Mouse (Mus musculus) fibroblast of lung, adult 2 months (primary cell): ENCODE measurements at regions not wholly inside any gene's neighbourhood (a gene's known extent, or its start where the extent isn't known, plus 50 kb on each side); places are given as distances from the start of the nearest gene placed in this dataset.
A peak's percentile ranks its signal among the peaks of the same experiment; 100 is the strongest.
"Not testable (repeated sequence)": the region's sequence is repeated elsewhere in the genome, so short reads cannot be mapped to it uniquely, and the experiment has no call there.

ENCODE experiments used
- DNase-seq: peaks from one replicate; pipeline ENCODE4 v3.0.0-alpha.2; 2011; ENCODE audit warnings: low read depth

DNA sequence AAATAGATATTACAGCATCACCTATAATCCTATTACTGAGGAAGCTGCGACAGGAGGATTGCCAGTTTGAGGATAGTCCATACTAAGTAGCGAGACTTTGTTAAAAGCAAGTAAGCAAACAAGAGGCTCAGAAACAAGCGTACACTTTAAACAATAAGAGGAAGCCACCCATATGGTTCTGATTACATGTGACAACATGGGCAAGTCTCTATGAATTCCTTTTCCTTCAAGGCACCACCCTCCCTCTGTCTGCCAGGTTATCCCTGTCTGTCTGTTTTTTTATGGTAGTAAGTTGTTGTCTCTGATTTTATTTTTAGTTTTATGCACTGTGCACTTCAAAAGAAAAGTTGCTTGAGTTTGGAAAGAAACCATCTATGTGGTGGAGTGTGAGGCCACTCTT is 76.8 kb upstream of the Tars start:
- DNase-seq: no peak

DNA sequence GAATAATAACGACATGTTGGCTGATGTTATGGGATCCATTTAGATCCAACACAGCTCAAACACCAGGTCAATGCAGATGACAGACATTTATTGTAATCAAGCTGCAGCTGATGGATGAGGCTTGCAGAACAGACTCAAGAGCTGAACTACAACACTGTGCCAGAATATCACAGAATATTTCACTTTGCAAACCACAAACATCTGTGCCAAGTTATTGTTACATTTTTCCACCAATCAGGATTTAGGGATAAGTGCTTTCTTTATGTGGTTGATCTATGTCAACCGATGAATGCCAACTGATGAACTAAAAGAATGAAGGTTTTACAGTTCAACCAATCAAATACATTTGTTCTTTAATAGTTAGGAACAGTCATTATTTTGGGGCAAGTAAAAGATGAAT is 63.9 kb upstream of the Tars start:
- no peak for DNase-seq

DNA sequence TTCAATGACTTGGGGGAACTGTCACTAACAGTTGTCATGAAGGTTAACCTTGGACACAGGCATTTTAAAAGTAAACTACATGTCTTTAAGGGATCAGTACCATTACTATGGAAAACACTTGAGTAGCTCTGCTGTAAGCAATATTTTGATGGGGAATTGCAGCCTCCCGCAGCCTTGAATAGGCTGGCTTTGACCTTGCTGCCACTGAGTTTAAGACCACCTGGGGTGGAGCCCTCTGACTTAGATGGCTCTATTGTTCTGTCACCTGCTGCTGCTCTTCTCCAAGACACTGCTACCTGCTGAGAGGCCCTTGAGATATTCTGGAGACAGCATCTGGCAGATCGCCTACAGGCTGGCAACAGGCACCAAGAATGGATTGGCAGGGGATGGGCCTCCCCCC is 62.1 kb upstream of the Tars start:
- DNase-seq: not testable (repeated sequence)

DNA sequence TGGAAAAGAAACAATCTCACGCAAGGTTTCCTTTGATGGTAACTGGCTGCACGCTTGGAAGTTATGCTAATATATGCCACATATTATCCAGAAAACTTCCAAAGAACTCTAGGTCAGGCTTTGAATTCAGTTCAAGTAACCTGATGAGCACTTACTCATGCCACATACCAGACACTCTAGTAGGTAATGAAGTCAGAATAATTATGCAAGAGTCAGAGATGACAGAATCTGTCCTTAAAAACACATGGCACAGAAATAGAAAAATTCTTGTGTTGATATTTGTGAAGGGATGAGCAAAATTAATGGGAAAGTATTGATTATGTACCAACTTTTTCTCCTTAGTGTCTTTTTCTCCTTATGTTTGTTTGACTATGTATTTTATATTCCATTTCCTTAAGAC is 59.8 kb upstream of the Tars start:
- DNase-seq: no peak

DNA sequence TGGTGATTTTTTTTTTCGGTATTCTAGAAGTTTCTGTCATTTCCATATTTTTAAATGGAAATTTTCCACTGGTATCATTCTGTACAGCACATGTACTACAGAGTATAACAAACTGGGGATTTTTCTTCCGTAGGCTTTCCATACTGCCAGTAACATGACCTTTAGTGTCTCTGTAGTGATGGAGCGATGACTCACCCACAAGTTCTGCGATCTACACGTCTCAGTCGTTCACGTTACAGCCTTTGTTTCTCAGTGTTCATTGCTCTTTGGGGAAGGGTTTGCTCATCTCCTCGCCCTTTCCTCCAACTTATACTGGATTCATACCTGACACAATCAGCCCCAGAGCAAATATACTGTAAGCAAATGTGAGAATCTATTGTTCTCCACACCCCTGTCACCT is 57.8 kb upstream of the Tars start:
- no peak for DNase-seq

DNA sequence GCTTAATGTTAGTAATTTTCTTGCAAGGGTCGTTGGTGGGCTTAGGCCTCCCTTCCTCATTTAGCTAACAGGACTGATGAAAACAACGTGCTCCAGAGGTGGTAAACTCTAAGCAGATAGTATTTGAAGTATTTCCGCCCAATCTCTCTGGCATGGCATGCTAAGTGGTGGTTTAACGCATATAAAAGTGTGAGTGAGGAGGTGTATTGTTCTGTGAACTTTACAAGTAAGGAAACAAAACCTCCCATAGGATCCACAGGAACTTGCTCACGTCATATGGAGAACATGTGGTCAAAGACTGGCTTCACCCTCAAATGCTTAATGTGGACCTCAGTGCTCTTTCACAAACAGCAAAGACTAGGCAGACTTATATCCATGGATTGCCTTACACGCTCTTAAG is 56.5 kb upstream of the Tars start:
- DNase-seq: no peak

DNA sequence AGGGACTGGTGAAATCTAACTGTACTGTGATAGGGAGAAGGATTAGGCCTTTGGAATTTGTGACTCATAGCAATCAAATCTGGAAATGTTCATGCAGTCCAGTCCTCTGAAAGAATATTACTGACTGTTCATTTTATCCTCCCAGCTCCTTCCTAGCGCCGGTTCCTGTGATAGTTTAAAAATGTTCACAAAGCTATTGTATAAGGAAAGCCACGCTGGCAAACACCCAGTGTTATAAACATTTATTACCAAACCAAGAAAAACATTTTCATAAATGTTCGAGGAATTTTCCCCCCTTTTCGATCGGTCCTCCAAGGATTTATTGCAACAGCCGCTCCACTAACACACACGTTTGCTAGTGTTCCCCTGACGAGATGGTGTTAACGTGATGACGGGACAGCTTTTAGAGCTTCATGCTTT is 55.9 kb upstream of the Tars start:
- DNase-seq: peak; percentile 34

DNA sequence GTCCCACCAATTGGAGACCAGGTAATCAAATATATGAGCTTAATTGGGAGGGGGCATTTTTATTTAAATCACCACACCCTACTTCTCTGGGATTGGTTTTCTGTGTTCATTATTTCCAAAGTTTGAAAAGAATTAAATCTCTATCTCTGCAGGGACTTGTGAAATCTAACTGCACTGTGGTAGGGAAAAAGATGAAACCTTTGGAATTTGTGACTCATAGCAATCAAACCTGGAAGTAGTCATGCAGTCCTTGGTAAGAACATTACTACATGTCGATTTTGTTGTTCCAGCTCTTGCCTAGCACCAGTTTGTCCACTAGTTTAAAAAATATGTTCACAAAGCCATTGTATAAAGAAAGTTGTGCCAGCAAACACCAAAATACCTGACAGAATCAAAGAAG is 54.5 kb upstream of the Tars start:
- DNase-seq: no peak

DNA sequence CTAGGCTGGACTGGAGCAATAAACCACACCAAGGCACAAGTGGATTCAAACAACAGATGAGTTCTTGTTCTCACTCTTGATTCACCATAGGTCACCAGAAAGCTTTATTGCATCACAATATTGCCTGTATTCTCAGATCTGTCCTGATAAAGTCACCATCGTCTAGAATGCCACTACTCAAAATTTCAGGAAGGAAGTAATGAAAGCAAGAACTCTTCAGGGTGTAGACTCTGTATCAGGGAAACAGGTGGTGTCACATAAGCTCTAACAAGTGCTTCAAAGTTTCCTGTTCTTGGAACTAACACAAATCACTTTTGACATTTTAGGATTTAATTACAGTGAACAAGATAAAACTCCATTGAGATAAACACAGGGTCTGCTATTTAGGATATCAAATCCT is 52.2 kb upstream of the Tars start:
- no peak for DNase-seq
